Mouse (Mus musculus) forebrain, embryonic 12.5 days (tissue): Measurements from ENCODE around the gene Hps1. TPM values are rescaled to one million over a fixed set of nuclear protein-coding genes. Genes with fewer than 3 reads are reported as not detected.

Experiments used
- polyA plus RNA-seq: library from polyadenylated mRNA; unstranded; fragments of >200 nt; fragmentation: Nextera tagmentation; extraction: Ambion mirVana; gene quantifications from 2 replicates; pipeline ENCODE4 v1.2.1, GENCODE M21; 2016

Gene Hps1
- polyA plus RNA-seq, 1 experiment from 2014 or later: 16.9 TPM

Other genes starting within 250 kb of the Hps1 start
- 0.24 and 0.34 TPM in 2 replicates for gene Loxl4, start 167.2 kb downstream of the Hps1 start, polyA plus RNA-seq
- gene Pyroxd2, start 27.2 kb downstream of the Hps1 start, polyA plus RNA-seq: 0.77 and 1.1 TPM in 2 replicates